Mouse (Mus musculus): ENCODE results near the gene Mpz. TPM values are rescaled to one million over a fixed set of nuclear protein-coding genes. Genes with fewer than 3 reads are reported as not detected.

Mpz gene
- total RNA-seq, 2 experiments from 2014 or later = not detected

- ATAC-seq (replicated peaks; ENCODE audit: low FRiP score, poor library complexity, severe bottlenecking) = no peak
Observed at GRCm38 (mm10) chr1:171183620-171184019, 33.1 kb downstream of the Mpz start.

- no peak for ATAC-seq (replicated peaks; ENCODE audit: low FRiP score, poor library complexity, severe bottlenecking)
Observed at GRCm38 (mm10) chr1:171184314-171184713, 33.8 kb downstream of the Mpz start.

GRCm38 (mm10) chr1:171185655-171186054 lies 35.1 kb downstream of the Mpz start:
- no peak for ATAC-seq (replicated peaks; ENCODE audit: low FRiP score, poor library complexity, severe bottlenecking)

- no peak for ATAC-seq (replicated peaks; ENCODE audit: low FRiP score, poor library complexity, severe bottlenecking)
Observed at GRCm38 (mm10) chr1:171187851-171188700, 37.6 kb downstream of the Mpz start.

- ATAC-seq (replicated peaks; ENCODE audit: low FRiP score, poor library complexity, severe bottlenecking) = no peak
Observed at GRCm38 (mm10) chr1:171189046-171189445, 38.5 kb downstream of the Mpz start.

- ATAC-seq (replicated peaks; ENCODE audit: low FRiP score, poor library complexity, severe bottlenecking) = no peak
Observed at GRCm38 (mm10) chr1:171189476-171190114, 39.1 kb downstream of the Mpz start.

- ATAC-seq (replicated peaks; ENCODE audit: low FRiP score, poor library complexity, severe bottlenecking) = no peak
Observed at GRCm38 (mm10) chr1:171190832-171191231, 40.3 kb downstream of the Mpz start.

GRCm38 (mm10) chr1:171192283-171192682 lies 41.8 kb downstream of the Mpz start:
- no peak for ATAC-seq (replicated peaks; ENCODE audit: low FRiP score, poor library complexity, severe bottlenecking)

- no peak for ATAC-seq (replicated peaks; ENCODE audit: low FRiP score, poor library complexity, severe bottlenecking)
Observed at GRCm38 (mm10) chr1:171193093-171193840, 42.8 kb downstream of the Mpz start.

GRCm38 (mm10) chr1:171193911-171194830 lies 43.7 kb downstream of the Mpz start:
- ATAC-seq (replicated peaks; ENCODE audit: low FRiP score, poor library complexity, severe bottlenecking) = no peak

GRCm38 (mm10) chr1:171195046-171195822 lies 44.7 kb downstream of the Mpz start:
- ATAC-seq (replicated peaks; ENCODE audit: low FRiP score, poor library complexity, severe bottlenecking) = no peak

GRCm38 (mm10) chr1:171195887-171196397 lies 45.4 kb downstream of the Mpz start, which contains the start of gene Pcp4l1:
TSS of gene Pcp4l1 (minus strand) at chr1:171196268.
- no peak; the same call in 1 of the 2 replicates for ATAC-seq (replicated peaks; ENCODE audit: low FRiP score, poor library complexity, severe bottlenecking)

- no peak for ATAC-seq (replicated peaks; ENCODE audit: low FRiP score, poor library complexity, severe bottlenecking)
Observed at GRCm38 (mm10) chr1:171199532-171199931, 49.0 kb downstream of the Mpz start.

- no peak for ATAC-seq (replicated peaks; ENCODE audit: low FRiP score, poor library complexity, severe bottlenecking)
Observed at GRCm38 (mm10) chr1:171200769-171201168, 50.3 kb downstream of the Mpz start.

GRCm38 (mm10) chr1:171203471-171204248 lies 53.1 kb downstream of the Mpz start:
- ATAC-seq (replicated peaks; ENCODE audit: low FRiP score, poor library complexity, severe bottlenecking) = no peak

- ATAC-seq (replicated peaks; ENCODE audit: low FRiP score, poor library complexity, severe bottlenecking) = no peak
Observed at GRCm38 (mm10) chr1:171204249-171204644, 53.7 kb downstream of the Mpz start.

GRCm38 (mm10) chr1:171205704-171206493 lies 55.4 kb downstream of the Mpz start:
- ATAC-seq (replicated peaks; ENCODE audit: low FRiP score, poor library complexity, severe bottlenecking) = no peak
